Mouse (Mus musculus) CH12.LX (cell line): Measurements from ENCODE around the gene Tyk2. TPM values are rescaled to one million over a fixed set of nuclear protein-coding genes. Genes with fewer than 3 reads are reported as not detected.
A peak's percentile ranks its signal among the peaks of the same experiment; 100 is the strongest.

Experiments
- DNase-seq: peaks from one replicate; pipeline ENCODE4 v3.0.0-alpha.2; 2013; ENCODE audit errors: extremely low read depth
- H3K27ac ChIP-seq: 2 replicates; pipeline ENCODE4 v1.5.1; 2012; ENCODE audit warnings: low read depth, mild to moderate bottlenecking, control low read depth, moderate library complexity; ENCODE audit not compliant: insufficient read depth
- H3K27me3 ChIP-seq: replicated peaks from 2 replicates; pipeline ENCODE3; 2012; ENCODE audit warnings: inconsistent platforms
- H3K36me3 ChIP-seq, 2 experiments: replicated peaks in 1 of 2; 2 replicates each; pipeline versions ENCODE3 to v1.6.1; 2012; ENCODE audit warnings: inconsistent platforms in 1 of 2, low read length in 1 of 2, mild to moderate bottlenecking in 1 of 2, mixed read lengths in 1 of 2, moderate library complexity in 1 of 2; ENCODE audit not compliant: control insufficient read depth in 1 of 2, insufficient read depth in 1 of 2
- H3K4me1 ChIP-seq, 2 experiments: 2 replicates each; pipeline ENCODE4 v1.6.1; 2012; ENCODE audit warnings: inconsistent platforms in 1 of 2, moderate library complexity in 1 of 2; ENCODE audit not compliant: insufficient read depth in 2 of 2, control insufficient read depth in 1 of 2
- H3K4me2 ChIP-seq: 2 replicates; pipeline ENCODE4 v1.6.1; 2012; ENCODE audit warnings: low read depth, mild to moderate bottlenecking, control low read depth; ENCODE audit not compliant: poor library complexity, insufficient read depth, severe bottlenecking
- H3K4me3 ChIP-seq, 3 experiments: fragments of 150-350 bp in 1 of 3; sonication (generic) in 1 of 3; replicated peaks in 1 of 3; 2 replicates each; pipeline versions ENCODE3 to v1.5.1; 2011 to 2012; ENCODE audit warnings: low read depth in 2 of 3, low read length in 2 of 3, mild to moderate bottlenecking in 2 of 3, moderate library complexity in 2 of 3, control low read depth in 1 of 3, improper control_type of control experiment in 1 of 3, inconsistent platforms in 1 of 3, mixed read lengths in 1 of 3; ENCODE audit not compliant: poor library complexity in 1 of 3
- H3K79me2 ChIP-seq: replicated peaks from 2 replicates; pipeline ENCODE4 v1.6.1; 2012; ENCODE audit warnings: mild to moderate bottlenecking, moderate library complexity; ENCODE audit not compliant: control insufficient read depth, poor library complexity, insufficient read depth, severe bottlenecking; ENCODE audit errors: extremely low read depth
- H3K9ac ChIP-seq: 2 replicates; pipeline ENCODE4 v1.6.1; 2012; ENCODE audit warnings: low read depth, mild to moderate bottlenecking, control low read depth, moderate library complexity; ENCODE audit not compliant: insufficient read depth
- H3K9me3 ChIP-seq: replicated peaks from 2 replicates; pipeline ENCODE3; 2012; ENCODE audit warnings: low read length, inconsistent platforms, mixed read lengths
- BHLHE40 ChIP-seq: IDR thresholded peaks from 2 replicates; pipeline ENCODE4 v1.6.1; 2011; ENCODE audit warnings: mild to moderate bottlenecking, low read depth, low read length, improper control_type of control experiment
- CHD1 ChIP-seq: IDR thresholded peaks from 2 replicates; pipeline ENCODE4 v1.6.1; 2012; ENCODE audit warnings: low read depth, low read length, improper control_type of control experiment, inconsistent platforms
- CHD2 ChIP-seq: IDR thresholded peaks from 2 replicates; pipeline ENCODE4 v1.6.1; 2011; ENCODE audit warnings: low read length, improper control_type of control experiment
- E2F4 ChIP-seq: IDR thresholded peaks from 2 replicates; pipeline ENCODE4 v1.6.1; 2011; ENCODE audit warnings: low read depth, low read length, improper control_type of control experiment; ENCODE audit not compliant: insufficient replicate concordance
- ELF1 ChIP-seq: IDR thresholded peaks from 2 replicates; pipeline ENCODE4 v1.6.1; 2014; ENCODE audit warnings: low read depth, mild to moderate bottlenecking, inconsistent platforms, low read length, improper control_type of control experiment
- EP300 ChIP-seq: IDR thresholded peaks from 2 replicates; pipeline ENCODE4 v1.6.1; 2011; ENCODE audit warnings: low read length, improper control_type of control experiment
- ETS1 ChIP-seq: conservative IDR thresholded peaks from 2 replicates; pipeline ENCODE4 v1.6.1; 2012; ENCODE audit warnings: low read depth, mild to moderate bottlenecking, inconsistent platforms, low read length, improper control_type of control experiment, moderate library complexity
- HCFC1 ChIP-seq: IDR thresholded peaks from 2 replicates; pipeline ENCODE4 v1.6.1; 2012; ENCODE audit warnings: low read depth, mild to moderate bottlenecking, inconsistent platforms, low read length, improper control_type of control experiment
- IRF4 ChIP-seq: IDR thresholded peaks from 2 replicates; pipeline ENCODE4 v1.6.1; 2014; ENCODE audit warnings: low read depth, mild to moderate bottlenecking, inconsistent platforms, low read length, improper control_type of control experiment
- JUND ChIP-seq: conservative IDR thresholded peaks from 2 replicates; pipeline ENCODE4 v1.6.1; 2011; ENCODE audit warnings: low read depth, low read length, improper control_type of control experiment
- KAT2A ChIP-seq: IDR thresholded peaks from 2 replicates; pipeline ENCODE4 v1.6.1; 2012; ENCODE audit warnings: low read length, improper control_type of control experiment, inconsistent platforms; ENCODE audit not compliant: insufficient replicate concordance
- MAZ ChIP-seq: IDR thresholded peaks from 2 replicates; pipeline ENCODE4 v1.6.1; 2012; ENCODE audit warnings: low read depth, mild to moderate bottlenecking, inconsistent platforms, low read length, improper control_type of control experiment, moderate library complexity
- MEF2A ChIP-seq: IDR thresholded peaks from 2 replicates; pipeline ENCODE4 v1.6.1; 2014; ENCODE audit warnings: low read depth, mild to moderate bottlenecking, inconsistent platforms, low read length, improper control_type of control experiment, borderline replicate concordance
- MXI1 ChIP-seq: IDR thresholded peaks from 2 replicates; pipeline ENCODE4 v1.6.1; 2011; ENCODE audit warnings: mild to moderate bottlenecking, low read depth, low read length, improper control_type of control experiment
- MYC ChIP-seq: IDR thresholded peaks from 2 replicates; pipeline ENCODE4 v1.6.1; 2011; ENCODE audit warnings: low read depth, mild to moderate bottlenecking, improper control_type of control experiment, low read length
- NELFE ChIP-seq: IDR thresholded peaks from 2 replicates; pipeline ENCODE4 v1.6.1; 2011; ENCODE audit warnings: low read depth, low read length, improper control_type of control experiment
- POLR2AphosphoS2 ChIP-seq: IDR thresholded peaks from 2 replicates; pipeline ENCODE4 v1.6.1; 2011; ENCODE audit warnings: low read depth, low read length, improper control_type of control experiment
- RCOR1 ChIP-seq: conservative IDR thresholded peaks from 2 replicates; pipeline ENCODE4 v1.6.1; 2012; ENCODE audit warnings: low read depth, mild to moderate bottlenecking, inconsistent platforms, low read length, improper control_type of control experiment
- SIN3A ChIP-seq: IDR thresholded peaks from 2 replicates; pipeline ENCODE4 v1.6.1; 2012; ENCODE audit warnings: low read length, improper control_type of control experiment, inconsistent platforms
- SMC3 ChIP-seq: IDR thresholded peaks from 2 replicates; pipeline ENCODE4 v1.6.1; 2011; ENCODE audit warnings: low read depth, low read length, improper control_type of control experiment
- TBP ChIP-seq: conservative IDR thresholded peaks from 2 replicates; pipeline ENCODE4 v1.6.1; 2011; ENCODE audit warnings: low read depth, low read length, improper control_type of control experiment
- TCF12 ChIP-seq: IDR thresholded peaks from 2 replicates; pipeline ENCODE4 v1.6.1; 2014; ENCODE audit warnings: low read depth, mild to moderate bottlenecking, inconsistent platforms, low read length, improper control_type of control experiment
- UBTF ChIP-seq: IDR thresholded peaks from 2 replicates; pipeline ENCODE4 v1.6.1; 2012; ENCODE audit warnings: low read depth, mild to moderate bottlenecking, inconsistent platforms, low read length, improper control_type of control experiment, moderate library complexity
- USF2 ChIP-seq: conservative IDR thresholded peaks from 2 replicates; pipeline ENCODE4 v1.6.1; 2011; ENCODE audit warnings: low read depth, low read length, improper control_type of control experiment
- ZC3H11A ChIP-seq: IDR thresholded peaks from 2 replicates; pipeline ENCODE4 v1.6.1; 2012; ENCODE audit warnings: low read depth, mild to moderate bottlenecking, inconsistent platforms, low read length, improper control_type of control experiment
- ZKSCAN1 ChIP-seq: IDR thresholded peaks from 2 replicates; pipeline ENCODE4 v1.6.1; 2012; ENCODE audit warnings: low read depth, inconsistent platforms, low read length, improper control_type of control experiment, borderline replicate concordance
- ZMIZ1 ChIP-seq: IDR thresholded peaks from 2 replicates; pipeline ENCODE4 v1.6.1; 2012; ENCODE audit warnings: low read depth, mild to moderate bottlenecking, inconsistent platforms, low read length, improper control_type of control experiment
- dilution Hi-C: fragments of 300-500 bp; cut with MboI; formaldehyde crosslinking; loops from 2 replicates; pipeline ENCODE4 v1.14.3; 2020; ENCODE audit warnings: low sequenced_read_pairs; ENCODE audit not compliant: extremely low pct_unique_long_range_greater_than_20kb, extremely low pct_ligation_motif_present
- in situ Hi-C: fragments of 300-500 bp; cut with MboI; formaldehyde crosslinking; loops from 3 replicates; pipeline ENCODE4 v1.14.3; 2019; ENCODE audit warnings: low sequenced_read_pairs, low pct_ligation_motif_present, low pct_unique_long_range_greater_than_20kb, mixed read lengths
- polyA plus RNA-seq: library from polyadenylated mRNA; unstranded; fragments of >175 nt; gene quantifications from 2 replicates; pipeline ENCODE4 v1.2.1, GENCODE M21; 2012; ENCODE audit warnings: low read depth; ENCODE audit not compliant: insufficient read length
- total RNA-seq, 2 experiments: library from RNA; depleted of rRNA; stranded (reverse); fragments of 300-350 nt in 1 of 2; fragments of >200 nt in 1 of 2; gene quantifications; 2 replicates each; pipeline ENCODE4 v1.2.3; 2012 to 2014

Tyk2 gene
- total and polyA plus RNA-seq, 3 experiments = 40.6 to 80.0 (median 49.6) TPM

- peaks cover 26% of the 10 kb centered on the region for H3K79me2 ChIP-seq
- no peaks in the 10 kb centered on the region for H3K9me3 ChIP-seq
- dilution Hi-C loops (no loop called here), in situ Hi-C loops (loop anchor here (5.0 kb wide), 1 partner anchor 93 kb away; the partner anchor contains the start of gene Icam5)
- peak; percentile 54 for DNase-seq
- H3K27me3 ChIP-seq = no peaks in the 10 kb centered on the region
- peak overlapping the region; percentile 37 for H3K9ac ChIP-seq
- TF ChIP-seq MAZ = 0 out of 2 replicates have a peak, but pooled peaks have one; percentile 51
- no peak for TF ChIP-seq USF2
- peak; percentile 1; the same call in 1 of the 2 replicates for TF ChIP-seq SMC3
- TF ChIP-seq KAT2A = 0 out of 2 replicates have a peak, but pooled peaks have one; percentile 34
- TF ChIP-seq HCFC1 = 0 out of 2 replicates have a peak, but pooled peaks have one; percentile 10
- peak; percentile 74 for TF ChIP-seq IRF4
- 0 out of 2 replicates have a peak, but pooled peaks have one; percentile 10 for TF ChIP-seq TBP
- no peak for TF ChIP-seq BHLHE40
- peak; percentile 65 for TF ChIP-seq TCF12
- no peak for TF ChIP-seq UBTF
- TF ChIP-seq ZKSCAN1 = no peak
- TF ChIP-seq RCOR1 = peak; percentile 32; the same call in 1 of the 2 replicates
- no peak for TF ChIP-seq JUND
- peak; percentile 44; the same call in 1 of the 2 replicates for TF ChIP-seq ZMIZ1
- peak; percentile 41 for TF ChIP-seq ETS1
- peak; percentile 90 for TF ChIP-seq SIN3A
- TF ChIP-seq ELF1 = peak; percentile 9; the same call in 1 of the 2 replicates
- peak; percentile 80 for TF ChIP-seq EP300
- peak; percentile 83 for TF ChIP-seq MXI1
- no peak for TF ChIP-seq E2F4
- peak; percentile 51; the same call in 1 of the 2 replicates for TF ChIP-seq CHD2
- TF ChIP-seq MYC = no peak
- peak; percentile 88 for TF ChIP-seq CHD1
- TF ChIP-seq ZC3H11A = no peak
- peak; percentile 24; the same call in 1 of the 2 replicates for TF ChIP-seq NELFE
- 0 out of 2 replicates have a peak, but pooled peaks have one; percentile 19 for TF ChIP-seq POLR2AphosphoS2
- TF ChIP-seq MEF2A = no peak
- H3K4me1 ChIP-seq = peaks cover 35 to 59% of the 10 kb centered on the region in 2 experiments
- H3K4me3 ChIP-seq = no peak overlapping the region
- H3K36me3 ChIP-seq = peaks cover 76 to 84% of the 10 kb centered on the region in 2 experiments
- peak overlapping the region; percentile 90 for H3K27ac ChIP-seq
- H3K4me2 ChIP-seq = peak overlapping the region; percentile 26
These were observed 5.4 kb downstream of the Tyk2 start for GRCm38 (mm10) chr9:21125502-21126258.
